12 mouse cellular contexts compared by ENCODE assay signal in the genomic region with DNA sequence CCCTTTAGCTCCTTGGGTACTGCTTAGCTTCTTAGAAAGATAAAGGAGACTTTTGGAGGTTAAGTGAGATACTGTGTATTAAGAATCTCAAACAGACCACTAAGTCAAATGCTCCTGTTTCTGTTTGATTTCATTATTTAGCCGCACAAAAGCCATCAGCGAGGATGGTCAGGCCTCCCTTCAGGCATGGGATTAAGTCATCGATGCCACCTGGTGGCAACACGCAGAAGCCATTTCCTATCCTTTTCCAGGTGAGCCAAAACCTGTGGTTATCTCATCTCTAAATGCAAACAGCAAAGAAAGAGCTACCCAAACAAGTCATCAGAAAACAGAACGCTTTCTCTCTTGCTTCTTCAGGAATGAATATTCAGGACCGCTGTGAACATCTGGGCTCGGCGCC.
DNase-seq lines count a peak whose midpoint lies in the region; ATAC-seq and TF ChIP-seq lines count a peak whose summit lies in the region.
"Had no signal": no experiment of that assay in that cellular context is flagged by ENCODE, and none has a peak within 500 bp of the region (broad histone marks: within the 10 kb centered on the region; RNA-seq: fewer than 3 reads in every experiment).

No protein-coding gene starts in this region.

- H3K9me3 ChIP-seq in intestine, postnatal 0 days (ENCODE audit: control insufficient read depth): no peaks in the 10 kb centered on the region
- 0 out of 2 replicates have a peak, but pooled peaks cover 3% of the 10 kb centered on the region for H3K9me3 ChIP-seq in intestine, embryonic 16.5 days (ENCODE audit: control insufficient read depth, low read length)
- no peaks in the 10 kb centered on the region for H3K9me3 ChIP-seq in ES-E14 (ENCODE audit: control insufficient read depth, insufficient read depth, low read depth, low read length)

- TF ChIP-seq CTCF in cerebellum, adult 2 months (IDR thresholded peaks at IDR 0.05; ENCODE audit: borderline replicate concordance, insufficient read depth, low read depth, low read length): peak; percentile 43; the same call in 1 of the 2 replicates
- TF ChIP-seq CTCF in intestine, postnatal 0 days (IDR thresholded peaks at IDR 0.05; ENCODE audit: low read depth): peak; percentile 33

- no peaks in the 10 kb centered on the region for H3K4me1 ChIP-seq in cerebellum, adult 2 months (ENCODE audit: control insufficient read depth, insufficient read depth, low read length)
- no peaks in the 10 kb centered on the region for H3K4me1 ChIP-seq in intestine, postnatal 0 days (replicated peaks; ENCODE audit: control insufficient read depth, insufficient read depth, low read length)
- H3K4me1 ChIP-seq in intestine, embryonic 16.5 days (ENCODE audit: control insufficient read depth, insufficient read depth, low read length): no peaks in the 10 kb centered on the region
- no peaks in the 10 kb centered on the region for H3K4me1 ChIP-seq in ES-E14 (ENCODE audit: control insufficient read depth in 2 of 2, insufficient read depth in 2 of 2, low read length in 2 of 2, poor library complexity in 1 of 2)
- H3K4me1 ChIP-seq: limb, embryonic 10.5 days had no signal

- peak; percentile 4 to 10 for DNase-seq in cerebellum, adult 2 months
- no peak for DNase-seq in cerebellum, adult 9-11 months
- DNase-seq in ES-E14 (ENCODE audit: low read depth, low spot score): peak; percentile 8
- DNase-seq in left cerebral cortex, adult 8-10 months (ENCODE audit: low spot score in 2 of 2): peak; percentile 6 to 13
- no peak for DNase-seq in urinary bladder, postnatal 10 days (ENCODE audit: low spot score)
- no peak for DNase-seq in neural tube, embryonic 10.5 days (ENCODE audit: extremely low spot score, low spot score)
- DNase-seq: heart, postnatal 4 days; lung, postnatal 14 days had no signal

- H3K4me2 ChIP-seq in intestine, postnatal 0 days (replicated peaks; ENCODE audit: low read depth): no peak overlapping the region
- no peak overlapping the region for H3K4me2 ChIP-seq in intestine, embryonic 16.5 days (ENCODE audit: low read depth, low read length)

- no peaks in the 10 kb centered on the region for H3K27me3 ChIP-seq in cerebellum, adult 2 months (ENCODE audit: control insufficient read depth, insufficient read depth, low read length)
- H3K27me3 ChIP-seq in intestine, postnatal 0 days (replicated peaks; ENCODE audit: control insufficient read depth, insufficient read depth, low read length): no peaks in the 10 kb centered on the region
- H3K27me3 ChIP-seq in intestine, embryonic 16.5 days (replicated peaks; ENCODE audit: control insufficient read depth, insufficient read depth, low read length): no peaks in the 10 kb centered on the region

- H3K4me3 ChIP-seq in cerebellum, adult 2 months (replicated peaks; ENCODE audit: insufficient read depth, low read depth, low read length): no peak overlapping the region
- no peak overlapping the region for H3K4me3 ChIP-seq in intestine, postnatal 0 days (ENCODE audit: low read depth, low read length)
- no peak overlapping the region for H3K4me3 ChIP-seq in intestine, embryonic 16.5 days (ENCODE audit: low read length)
- H3K4me3 ChIP-seq in ES-E14 (ENCODE audit: insufficient read depth in 1 of 2, low read depth in 1 of 2, low read length in 2 of 2, poor library complexity in 1 of 2, severe bottlenecking in 1 of 2): no peak overlapping the region
- H3K4me3 ChIP-seq: limb, embryonic 10.5 days had no signal

- no peaks in the 10 kb centered on the region for H3K36me3 ChIP-seq in intestine, postnatal 0 days (ENCODE audit: control insufficient read depth, insufficient read depth)
- no peaks in the 10 kb centered on the region for H3K36me3 ChIP-seq in intestine, embryonic 16.5 days (ENCODE audit: control insufficient read depth, insufficient read depth, low read length)
- no peaks in the 10 kb centered on the region for H3K36me3 ChIP-seq in ES-E14 (ENCODE audit: control insufficient read depth, insufficient read depth, low read length, poor library complexity, severe bottlenecking)
- H3K36me3 ChIP-seq: limb, embryonic 10.5 days had no signal

- no peak for TF ChIP-seq POLR2A in cerebellum, adult 2 months (IDR thresholded peaks at IDR 0.05; ENCODE audit: borderline replicate concordance, insufficient read depth, low read length)

- in situ Hi-C loops in ES-E14 (cut with MboI; ENCODE audit: low sequenced_read_pairs in 2 of 2, unreplicated experiment in 2 of 2): no loop called here

- H3K9ac ChIP-seq in intestine, postnatal 0 days (ENCODE audit: low read depth, low read length): no peak overlapping the region
- no peak overlapping the region for H3K9ac ChIP-seq in intestine, embryonic 16.5 days (ENCODE audit: low read depth, low read length)
- H3K9ac ChIP-seq in ES-E14 (ENCODE audit: insufficient read depth, low read depth, low read length, poor library complexity, severe bottlenecking): no peak overlapping the region

- WGBS in cerebellum, adult 2 months: 41% methylated on average over 8 of the region's 8 CpGs
- 35% methylated on average over 8 of the region's 8 CpGs for WGBS in intestine, postnatal 0 days
- WGBS in intestine, embryonic 16.5 days: 31% methylated on average over 8 of the region's 8 CpGs

- H3K27ac ChIP-seq in cerebellum, adult 2 months (ENCODE audit: insufficient read depth, low read length): no peak overlapping the region
- H3K27ac ChIP-seq in intestine, postnatal 0 days (ENCODE audit: low read depth, low read length): no peak overlapping the region
- H3K27ac ChIP-seq in intestine, embryonic 16.5 days (ENCODE audit: low read length): no peak overlapping the region
- H3K27ac ChIP-seq in ES-E14 (ENCODE audit: insufficient read depth, low read depth, low read length, poor library complexity, severe bottlenecking): no peak overlapping the region
- H3K27ac ChIP-seq: limb, embryonic 10.5 days had no signal

- ATAC-seq in intestine, postnatal 0 days: no peak
- ATAC-seq in intestine, embryonic 16.5 days: no peak
- ATAC-seq: forebrain, embryonic 16.5 days had no signal

TF ChIP-seq in ES-E14, 5 proteins besides CTCF, POLR2A, EP300 and RAD21:
- TF ChIP-seq MAFK (IDR thresholded peaks at IDR 0.05; ENCODE audit: insufficient read depth, low read depth, low read length) (no peak), ZC3H11A (IDR thresholded peaks at IDR 0.05; ENCODE audit: borderline replicate concordance, low read depth, low read length) (peak; percentile 19; the same call in 1 of the 2 replicates), CHD2 (IDR thresholded peaks at IDR 0.05; ENCODE audit: low read depth, low read length) (no peak)

Comparison
In these comparisons a context has a peak if more than half of its experiments do, and no peak if none do; other contexts are left out.
1. DNase-seq: peak in cerebellum, adult 2 months (2 of 2), ES-E14 (single experiment) and left cerebral cortex, adult 8-10 months (2 of 2); none in cerebellum, adult 9-11 months (single experiment), urinary bladder, postnatal 10 days (single experiment) and neural tube, embryonic 10.5 days (single experiment).